Mouse (Mus musculus) hindbrain, embryonic 12.5 days (tissue): ENCODE measurements at regions not wholly inside any gene's neighbourhood (a gene's known extent, or its start where the extent isn't known, plus 50 kb on each side); places are given as distances from the start of the nearest gene placed in this dataset.

Experiments
- ATAC-seq: fragments of 200-750 bp; cut with Nextera tagmentation; 2 replicates; pipeline ENCODE4 v1.8.0; 2017; ENCODE audit warnings: moderate TSS enrichment; ENCODE audit not compliant: low FRiP score
- H3K27ac ChIP-seq: fragments of 300-500 bp; sonication (generic); 2 replicates; pipeline ENCODE4 v1.5.1; 2016; ENCODE audit warnings: mild to moderate bottlenecking
- H3K27me3 ChIP-seq: fragments of 300-500 bp; sonication (generic); 2 replicates; pipeline ENCODE4 v1.6.1; 2016; ENCODE audit warnings: mild to moderate bottlenecking
- H3K36me3 ChIP-seq: fragments of 300-500 bp; sonication (generic); 2 replicates; pipeline ENCODE4 v1.6.1; 2016; ENCODE audit warnings: mild to moderate bottlenecking
- H3K4me1 ChIP-seq: fragments of 300-500 bp; sonication (generic); 2 replicates; pipeline ENCODE4 v1.6.1; 2016
- H3K4me2 ChIP-seq: fragments of 300-500 bp; sonication (generic); replicated peaks from 2 replicates; pipeline ENCODE4 v1.6.1; 2016; ENCODE audit warnings: mild to moderate bottlenecking
- H3K4me3 ChIP-seq: fragments of 300-500 bp; sonication (generic); 2 replicates; pipeline ENCODE4 v1.5.1; 2016; ENCODE audit warnings: mild to moderate bottlenecking
- H3K9ac ChIP-seq: fragments of 300-500 bp; sonication (generic); 2 replicates; pipeline ENCODE4 v1.6.1; 2016; ENCODE audit warnings: mild to moderate bottlenecking, moderate library complexity
- H3K9me3 ChIP-seq: fragments of 300-500 bp; sonication (generic); replicated peaks from 2 replicates; pipeline ENCODE4 v1.6.1; 2016; ENCODE audit warnings: mild to moderate bottlenecking
- WGBS: fragments of 180-500 bp; shearing (Covaris S2); methylation state at CpG from one replicate; pipeline ENCODE4 v1.1.7; 2016; 5-methylcytosine and 5-hydroxymethylcytosine counted together

DNA sequence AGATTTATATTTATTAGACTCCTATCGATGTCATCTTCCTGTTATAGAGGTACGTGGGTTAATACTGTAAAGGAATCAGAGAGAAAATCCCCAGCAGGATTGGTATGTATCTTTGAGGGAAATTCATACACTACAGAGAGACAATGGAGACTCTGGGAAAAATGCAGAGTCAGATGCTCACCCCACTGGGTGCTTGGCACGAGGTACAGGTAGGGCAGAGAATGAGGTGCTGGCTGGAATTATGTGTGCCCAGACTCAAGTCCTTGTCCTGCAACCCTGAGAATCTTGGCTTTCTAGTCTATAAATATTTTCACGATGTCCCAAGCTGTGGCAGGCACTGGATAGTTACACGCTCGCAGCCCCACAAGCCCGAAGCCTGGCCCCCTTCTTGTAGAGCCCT is 57.8 kb upstream of the Cry1 start:
- H3K4me3 ChIP-seq: no peak overlapping the region
- no peaks in the 10 kb centered on the region for H3K9me3 ChIP-seq
- no peak overlapping the region for H3K4me2 ChIP-seq
- no peaks in the 10 kb centered on the region for H3K27me3 ChIP-seq
- H3K36me3 ChIP-seq: no peaks in the 10 kb centered on the region
- ATAC-seq: no peak
- no peak overlapping the region for H3K9ac ChIP-seq
- WGBS: 89% methylated on average over 7 of the region's 7 CpGs
- no peaks in the 10 kb centered on the region for H3K4me1 ChIP-seq
- H3K27ac ChIP-seq: no peak overlapping the region

DNA sequence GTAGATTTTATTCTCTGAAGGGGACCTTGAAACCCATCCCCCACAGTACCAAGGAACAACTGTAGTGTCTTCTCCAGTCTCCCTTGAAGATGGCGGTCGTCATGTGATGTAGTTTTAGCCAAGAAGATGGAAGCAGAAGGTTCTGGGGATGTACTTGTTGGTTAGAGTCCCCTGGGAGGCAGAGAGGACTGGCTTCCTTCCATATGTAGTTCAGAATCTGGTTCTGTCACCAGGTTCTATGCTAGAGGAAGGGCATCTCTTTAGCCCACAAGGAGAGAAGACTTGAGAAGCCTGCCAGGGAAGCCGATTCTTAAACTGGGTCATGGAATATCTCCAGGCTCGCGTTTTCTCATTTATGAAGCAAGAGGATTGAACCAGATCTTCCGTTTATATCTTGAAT is 58.7 kb upstream of the Cry1 start:
- no peaks in the 10 kb centered on the region for H3K4me1 ChIP-seq
- no peaks in the 10 kb centered on the region for H3K27me3 ChIP-seq
- WGBS: 90% methylated on average over 6 of the region's 6 CpGs
- ATAC-seq: no peak
- no peak overlapping the region for H3K4me3 ChIP-seq
- H3K27ac ChIP-seq: no peak overlapping the region
- no peaks in the 10 kb centered on the region for H3K9me3 ChIP-seq
- no peak overlapping the region for H3K4me2 ChIP-seq
- no peak overlapping the region for H3K9ac ChIP-seq
- no peaks in the 10 kb centered on the region for H3K36me3 ChIP-seq

DNA sequence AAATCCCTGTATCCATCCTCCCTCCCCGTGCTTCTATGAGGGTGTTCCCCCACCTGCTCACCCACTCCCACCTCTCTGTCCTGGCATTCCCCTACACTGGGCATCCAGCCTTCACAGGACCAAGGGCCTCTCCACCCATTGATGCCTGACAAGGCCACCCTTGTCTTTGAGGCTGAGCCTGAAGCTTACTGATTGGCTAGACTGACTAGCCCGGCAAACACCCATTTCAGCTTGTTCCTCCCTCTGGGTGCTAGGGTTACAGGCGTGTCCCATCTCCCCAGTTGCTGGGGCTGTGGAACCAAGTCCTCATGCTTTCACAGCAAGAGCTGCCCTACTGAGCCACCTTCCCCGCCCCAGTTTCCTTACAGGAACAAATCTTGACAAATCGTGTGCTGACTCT is 80.9 kb upstream of the Cry1 start:
- H3K9me3 ChIP-seq: no peaks in the 10 kb centered on the region
- no peak for ATAC-seq
- H3K4me3 ChIP-seq: no peak overlapping the region
- H3K27me3 ChIP-seq: no peaks in the 10 kb centered on the region
- H3K36me3 ChIP-seq: no peaks in the 10 kb centered on the region
- H3K9ac ChIP-seq: no peak overlapping the region
- H3K27ac ChIP-seq: no peak overlapping the region
- 56% methylated on average over 5 of the region's 5 CpGs for WGBS
- H3K4me1 ChIP-seq: peaks cover 3% of the 10 kb centered on the region; the same call in 1 of the 2 replicates
- H3K4me2 ChIP-seq: no peak overlapping the region

DNA sequence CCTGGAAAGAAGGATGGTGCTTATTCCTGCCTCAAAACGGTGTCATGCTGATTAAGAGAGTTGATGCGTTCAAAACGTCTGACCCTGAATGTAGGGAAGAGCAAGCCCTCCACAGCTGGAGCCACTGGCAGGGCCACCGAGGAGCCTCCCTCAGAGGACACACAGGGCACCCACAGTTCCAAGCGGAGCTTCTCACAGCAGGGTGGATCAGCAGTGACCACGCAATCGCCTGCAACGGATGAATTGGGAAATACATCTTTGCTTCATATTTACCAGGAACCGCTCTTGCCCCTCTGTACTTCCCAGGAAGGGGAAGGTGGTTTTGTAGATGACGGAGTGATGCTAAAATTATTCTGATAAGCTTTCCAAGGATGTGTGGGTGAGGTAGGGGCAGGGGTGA is 81.3 kb upstream of the Cry1 start:
- no peak overlapping the region for H3K27ac ChIP-seq
- no peak overlapping the region for H3K4me3 ChIP-seq
- WGBS: 44% methylated on average over 10 of the region's 10 CpGs
- H3K9me3 ChIP-seq: no peaks in the 10 kb centered on the region
- H3K9ac ChIP-seq: no peak overlapping the region
- peaks cover 3% of the 10 kb centered on the region; the same call in 1 of the 2 replicates for H3K4me1 ChIP-seq
- H3K36me3 ChIP-seq: no peaks in the 10 kb centered on the region
- H3K27me3 ChIP-seq: no peaks in the 10 kb centered on the region
- no peak for ATAC-seq
- H3K4me2 ChIP-seq: no peak overlapping the region

DNA sequence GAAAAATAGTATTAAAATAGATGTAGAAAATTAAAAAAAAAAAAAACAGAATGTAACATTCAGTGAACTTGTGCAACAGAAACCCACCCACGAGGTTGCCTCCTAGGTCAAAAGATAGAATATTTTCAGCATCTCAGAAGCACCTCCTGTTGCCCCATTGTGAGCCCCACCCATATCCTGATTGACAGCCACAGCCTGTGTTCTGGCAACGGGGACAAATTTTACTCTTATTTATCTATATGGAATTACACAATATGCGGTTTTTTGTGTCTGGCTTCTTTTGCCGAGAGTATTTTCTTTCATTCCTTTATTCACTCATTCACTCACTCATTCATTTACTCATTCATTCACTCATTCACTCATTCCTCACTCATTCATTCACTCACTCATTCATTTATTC is 81.9 kb upstream of the Cry1 start:
- WGBS: 80% methylated on average over 4 of the region's 4 CpGs
- no peak for ATAC-seq
- peaks cover 6% of the 10 kb centered on the region for H3K4me1 ChIP-seq

DNA sequence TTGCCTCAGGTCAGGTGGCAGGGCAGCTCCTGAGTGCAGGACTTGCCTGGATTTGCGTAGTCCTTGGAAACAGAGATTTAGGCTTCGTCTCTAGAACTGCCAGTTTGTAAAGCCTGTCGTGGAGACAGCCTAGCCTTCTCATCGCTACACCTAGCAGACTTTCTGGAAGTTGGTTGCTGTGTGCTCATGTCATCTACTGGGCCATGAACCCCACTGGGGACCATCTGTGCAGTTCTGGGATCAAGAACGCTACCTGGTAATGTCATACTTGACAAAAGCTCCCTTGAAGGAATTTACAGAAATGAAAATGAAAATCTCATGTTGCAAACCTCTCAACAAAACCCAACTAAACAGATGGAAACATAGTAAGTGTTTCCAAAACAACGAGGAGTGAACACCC is 85.3 kb upstream of the Cry1 start:
- no peak for ATAC-seq

More for the DNA sequence above, 81.9 kb upstream of the Cry1 start:
- H3K36me3 ChIP-seq: no peaks in the 10 kb centered on the region
- no peak overlapping the region for H3K27ac ChIP-seq
- no peaks in the 10 kb centered on the region for H3K9me3 ChIP-seq
- H3K4me2 ChIP-seq: no peak overlapping the region
- no peaks in the 10 kb centered on the region for H3K27me3 ChIP-seq
- H3K4me3 ChIP-seq: no peak overlapping the region
- no peak overlapping the region for H3K9ac ChIP-seq

DNA sequence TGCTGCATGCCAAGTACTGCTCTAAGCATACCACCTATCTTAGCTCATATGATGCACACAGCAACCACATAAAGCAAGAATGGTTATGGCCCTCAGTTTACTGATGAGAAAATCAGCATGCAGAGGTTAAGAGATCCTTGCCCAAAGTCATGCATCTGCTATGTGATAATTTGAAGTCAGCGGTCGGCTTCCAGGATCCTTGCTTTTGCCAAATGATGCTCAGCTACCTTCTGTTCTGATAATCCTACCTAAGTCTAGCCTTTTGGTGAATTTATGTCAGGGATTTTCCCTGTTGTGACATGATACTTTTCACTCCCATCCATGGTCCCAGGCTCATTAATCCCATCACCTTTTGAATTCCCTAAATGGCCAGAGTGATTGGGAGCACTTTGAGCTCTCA is 91.9 kb upstream of the Cry1 start:
- peaks cover 5% of the 10 kb centered on the region for H3K4me1 ChIP-seq
- 96% methylated on average over 2 of the region's 2 CpGs for WGBS
- H3K36me3 ChIP-seq: no peaks in the 10 kb centered on the region
- no peaks in the 10 kb centered on the region for H3K9me3 ChIP-seq
- no peak overlapping the region for H3K4me3 ChIP-seq
- H3K4me2 ChIP-seq: no peak overlapping the region
- H3K27ac ChIP-seq: no peak overlapping the region
- no peaks in the 10 kb centered on the region for H3K27me3 ChIP-seq
- no peak for ATAC-seq
- H3K9ac ChIP-seq: no peak overlapping the region

More for the DNA sequence above, 85.3 kb upstream of the Cry1 start:
- H3K9ac ChIP-seq: no peak overlapping the region
- H3K36me3 ChIP-seq: no peaks in the 10 kb centered on the region
- WGBS: 79% methylated on average over 6 of the region's 6 CpGs
- H3K27me3 ChIP-seq: no peaks in the 10 kb centered on the region
- H3K4me3 ChIP-seq: no peak overlapping the region
- no peak overlapping the region for H3K4me2 ChIP-seq
- peaks cover 11% of the 10 kb centered on the region for H3K4me1 ChIP-seq
- H3K27ac ChIP-seq: no peak overlapping the region
- H3K9me3 ChIP-seq: no peaks in the 10 kb centered on the region

DNA sequence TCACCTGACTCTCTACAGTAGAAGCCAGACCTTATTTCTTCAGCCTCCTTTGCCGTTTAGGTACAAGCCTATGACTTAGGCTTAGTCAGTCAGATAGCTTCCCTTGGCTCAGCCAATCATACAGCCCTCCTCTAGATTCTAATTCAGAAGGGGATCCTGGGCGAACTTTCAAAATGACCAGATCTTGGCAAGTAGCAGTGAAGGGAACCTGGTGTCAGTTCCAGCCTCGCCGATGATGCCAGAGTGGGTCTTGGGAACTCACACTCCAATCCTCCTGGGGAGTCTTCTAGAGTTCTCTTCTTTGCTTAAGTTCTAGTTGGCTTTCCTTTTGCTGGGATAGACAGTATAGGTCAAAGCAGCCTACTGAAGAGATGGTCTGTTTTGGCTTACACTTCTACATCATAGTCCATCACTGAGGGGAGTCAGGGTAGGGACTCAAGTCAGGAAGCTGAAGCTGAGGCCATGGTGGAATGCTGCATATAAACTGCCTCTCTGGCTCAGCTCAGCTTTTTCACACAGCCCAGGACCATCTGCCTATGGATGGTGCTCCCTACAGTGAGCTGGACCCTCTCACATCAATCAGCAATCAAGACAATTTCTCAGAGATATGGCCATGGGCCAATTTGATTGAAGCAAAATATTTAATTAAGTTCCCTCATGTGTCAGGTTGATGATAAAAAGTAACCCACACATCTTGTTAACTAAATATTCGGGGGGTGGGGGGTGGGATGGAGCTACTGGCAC is 94.7 kb upstream of the Btbd11 start:
- H3K27ac ChIP-seq: no peak overlapping the region
- H3K4me2 ChIP-seq: no peak overlapping the region
- H3K36me3 ChIP-seq: no peaks in the 10 kb centered on the region
- peak; percentile 72 for ATAC-seq
- H3K4me1 ChIP-seq: peaks cover 3% of the 10 kb centered on the region; the same call in 1 of the 2 replicates
- H3K9ac ChIP-seq: no peak overlapping the region
- no peaks in the 10 kb centered on the region for H3K27me3 ChIP-seq
- 89% methylated on average over 5 of the region's 5 CpGs for WGBS
- H3K4me3 ChIP-seq: no peak overlapping the region
- H3K9me3 ChIP-seq: no peaks in the 10 kb centered on the region

DNA sequence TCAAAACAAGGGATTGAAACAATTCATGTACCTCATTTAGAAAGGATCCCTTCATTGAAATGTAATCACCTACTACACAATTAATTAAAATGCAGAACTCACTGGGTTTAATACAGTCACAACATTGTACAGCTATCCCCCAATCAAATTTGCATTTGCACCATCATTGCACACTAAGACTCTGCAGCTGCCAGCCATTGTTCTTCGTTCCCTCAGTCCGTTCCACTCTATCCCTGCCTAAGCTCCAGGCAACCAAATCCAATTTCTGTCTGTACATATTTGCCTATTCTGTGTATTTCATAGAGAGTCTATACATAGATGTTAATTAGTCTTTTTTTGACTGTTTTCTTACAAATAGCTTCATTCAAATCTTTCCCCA is 94.1 kb upstream of the Btbd11 start:
- no peaks in the 10 kb centered on the region for H3K27me3 ChIP-seq
- H3K4me1 ChIP-seq: peaks cover 3% of the 10 kb centered on the region; the same call in 1 of the 2 replicates
- H3K9ac ChIP-seq: no peak overlapping the region
- peak; percentile 90 for ATAC-seq
- no peaks in the 10 kb centered on the region for H3K36me3 ChIP-seq
- H3K4me3 ChIP-seq: no peak overlapping the region
- WGBS: 47% methylated on average over 2 of the region's 2 CpGs
- H3K27ac ChIP-seq: no peak overlapping the region
- no peaks in the 10 kb centered on the region for H3K9me3 ChIP-seq
- no peak overlapping the region for H3K4me2 ChIP-seq

DNA sequence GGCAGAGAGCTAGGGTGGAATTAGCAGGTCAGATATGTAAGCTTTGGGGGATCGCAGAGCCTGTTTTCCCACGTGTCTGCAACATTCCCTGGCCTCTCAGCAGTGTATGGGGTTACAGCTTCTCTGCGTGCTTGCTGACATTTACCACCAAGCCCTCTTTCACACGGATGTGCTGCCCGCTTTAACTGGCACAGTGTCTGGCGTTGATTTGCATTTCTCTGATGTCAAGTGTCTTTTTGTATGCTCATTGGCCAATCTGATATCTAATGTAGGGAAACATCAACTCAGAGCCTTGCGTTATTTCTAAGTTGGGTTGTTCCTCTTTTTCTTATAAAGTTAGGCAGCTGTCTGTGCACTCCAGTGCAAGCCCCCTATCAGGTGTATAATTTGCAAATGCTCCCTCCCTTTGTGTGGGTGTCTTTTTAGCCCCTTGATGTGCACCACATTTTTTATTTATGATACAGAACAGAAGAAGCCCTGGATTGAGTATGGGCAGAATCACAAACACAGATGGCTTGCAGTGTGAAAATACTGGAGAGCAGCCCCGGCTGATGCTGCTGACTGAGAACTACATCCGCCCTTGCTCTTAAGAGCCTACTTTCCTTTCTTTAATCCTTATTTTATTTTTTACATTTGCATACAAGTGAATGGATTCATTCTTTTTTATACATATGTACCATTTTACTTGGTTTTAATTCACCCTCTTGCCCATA is 93.4 kb upstream of the Btbd11 start:
- Histone ChIP-seq H3K4me2 (no peak overlapping the region), H3K9ac (no peak overlapping the region), H3K4me1 (peaks cover 3% of the 10 kb centered on the region; the same call in 1 of the 2 replicates), H3K27ac (no peak overlapping the region), H3K4me3 (no peak overlapping the region), H3K27me3 (no peaks in the 10 kb centered on the region), H3K36me3 (no peaks in the 10 kb centered on the region), H3K9me3 (no peaks in the 10 kb centered on the region)
- 70% methylated on average over 9 of the region's 9 CpGs for WGBS
- 0 out of 2 replicates have a peak, but pooled peaks have one; percentile 48 for ATAC-seq

DNA sequence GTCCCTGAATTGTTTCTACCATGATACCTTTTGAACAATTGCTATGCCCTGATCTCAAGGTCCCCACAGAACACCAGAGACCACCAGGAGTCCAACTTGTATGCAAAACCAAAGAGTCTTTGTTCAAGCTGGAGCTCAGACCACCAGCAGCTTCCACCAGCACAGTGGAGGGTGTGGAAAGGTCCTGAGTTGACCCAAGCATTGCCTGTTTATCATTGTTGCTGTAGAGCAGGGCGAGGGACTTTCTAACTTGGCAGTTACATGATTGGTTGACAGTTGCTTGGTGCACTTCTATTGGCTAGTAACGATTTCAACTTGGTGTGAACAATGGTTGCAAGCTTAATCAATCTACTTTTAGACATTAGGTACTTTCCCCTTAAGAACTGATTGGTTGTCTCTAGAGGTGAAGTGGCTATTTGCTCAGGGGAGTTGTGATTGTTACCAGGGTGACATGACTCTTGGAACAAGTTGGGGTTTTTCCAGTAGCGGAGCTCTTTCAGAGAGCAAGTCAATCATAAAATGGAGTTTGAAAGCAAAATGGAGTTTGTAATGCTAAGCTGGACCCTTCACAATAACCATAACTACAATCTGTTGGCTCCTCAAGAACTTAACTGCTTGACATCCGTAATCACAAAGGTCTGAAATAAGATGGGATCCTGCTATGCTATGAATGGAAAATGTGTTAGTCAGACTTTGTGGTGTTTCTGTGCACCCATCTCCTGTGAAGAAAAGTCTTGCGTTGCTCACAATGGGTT is 91.3 kb upstream of the Btbd11 start:
- H3K27me3 ChIP-seq: no peaks in the 10 kb centered on the region
- WGBS: 87% methylated on average over 5 of the region's 5 CpGs
- no peak overlapping the region for H3K4me3 ChIP-seq

DNA sequence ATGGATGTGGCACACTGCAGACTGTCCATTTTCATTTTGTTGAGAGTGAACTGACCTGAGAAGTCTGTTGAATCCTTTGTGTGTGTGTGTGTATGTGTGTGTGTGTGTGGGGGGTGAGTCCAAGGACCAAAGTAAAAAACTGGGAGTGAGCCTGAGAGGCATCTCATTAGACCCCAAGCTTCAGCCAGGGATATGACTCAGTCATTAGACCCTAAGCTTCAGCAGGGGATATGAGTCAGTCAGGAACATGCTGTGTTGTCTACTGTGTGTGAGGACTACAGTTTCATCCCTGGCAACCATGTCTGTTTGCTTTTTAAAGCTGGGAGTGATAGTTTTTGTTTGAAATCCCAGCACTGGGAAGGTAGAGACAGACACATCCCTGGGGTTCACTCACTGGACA is 74.8 kb upstream of the Btbd11 start:
- Histone ChIP-seq H3K27ac (no peak overlapping the region), H3K27me3 (no peaks in the 10 kb centered on the region), H3K36me3 (no peaks in the 10 kb centered on the region), H3K4me2 (no peak overlapping the region), H3K4me1 (no peaks in the 10 kb centered on the region; the same call in 1 of the 2 replicates), H3K9me3 (no peaks in the 10 kb centered on the region), H3K4me3 (no peak overlapping the region), H3K9ac (no peak overlapping the region)
- ATAC-seq: no peak

More for the DNA sequence above, 91.3 kb upstream of the Btbd11 start:
- Histone ChIP-seq H3K4me1 (peaks cover 3% of the 10 kb centered on the region; the same call in 1 of the 2 replicates), H3K27ac (no peak overlapping the region), H3K9ac (no peak overlapping the region), H3K36me3 (no peaks in the 10 kb centered on the region), H3K9me3 (no peaks in the 10 kb centered on the region), H3K4me2 (no peak overlapping the region)
- no peak for ATAC-seq
